Mouse (Mus musculus): Measurements from ENCODE around the gene St3gal3. TPM values are rescaled to one million over a fixed set of nuclear protein-coding genes. Genes with fewer than 3 reads are reported as not detected.

The St3gal3 gene
- polyA plus RNA-seq, 1 experiment from 2014 or later, result 7.3 TPM

GRCm38 (mm10) chr4:118036531-118036930, 98.2 kb downstream of the St3gal3 start:
- Histone ChIP-seq H3K4me2 (ENCODE audit: low read depth, severe bottlenecking) (no peak overlapping the region), H3K36me3 (ENCODE audit: control insufficient read depth, insufficient read depth, low read length) (no peaks in the 10 kb centered on the region), H3K4me3 (ENCODE audit: low read depth, low read length) (no peak overlapping the region), H3K4me1 (ENCODE audit: control insufficient read depth, insufficient read depth, low read length) (peaks cover 22% of the 10 kb centered on the region), H3K9me3 (ENCODE audit: control insufficient read depth, low read length) (no peaks in the 10 kb centered on the region), H3K27me3 (ENCODE audit: control insufficient read depth, insufficient read depth, low read length) (no peaks in the 10 kb centered on the region), H3K9ac (ENCODE audit: low read length) (no peak overlapping the region), H3K27ac (replicated peaks; ENCODE audit: low read depth, low read length) (no peak overlapping the region)
- WGBS, result 85% methylated on average over 4 of the region's 4 CpGs
- DNase-seq (ENCODE audit: low spot score) (no peak), ATAC-seq (ENCODE audit: insufficient number of reproducible peaks, low FRiP score, low TSS enrichment, low read depth) (no peak)

- Histone ChIP-seq H3K4me1 (ENCODE audit: control insufficient read depth, insufficient read depth, low read length) (peaks cover 7% of the 10 kb centered on the region), H3K27me3 (ENCODE audit: control insufficient read depth, insufficient read depth, low read length) (no peaks in the 10 kb centered on the region), H3K4me2 (ENCODE audit: low read depth, severe bottlenecking) (no peak overlapping the region), H3K4me3 (ENCODE audit: low read depth, low read length) (no peak overlapping the region), H3K9ac (ENCODE audit: low read length) (no peak overlapping the region), H3K36me3 (ENCODE audit: control insufficient read depth, insufficient read depth, low read length) (no peaks in the 10 kb centered on the region), H3K9me3 (ENCODE audit: control insufficient read depth, low read length) (no peaks in the 10 kb centered on the region), H3K27ac (replicated peaks; ENCODE audit: low read depth, low read length) (no peak overlapping the region)
- 95% methylated on average over 2 of the region's 2 CpGs for WGBS
- DNase-seq (ENCODE audit: low spot score), result no peak
- ATAC-seq (ENCODE audit: insufficient number of reproducible peaks, low FRiP score, low TSS enrichment, low read depth), result no peak
Observed at GRCm38 (mm10) chr4:118035090-118035489, 99.6 kb downstream of the St3gal3 start.

GRCm38 (mm10) chr4:118033026-118033425, 101.7 kb downstream of the St3gal3 start:
- 76% methylated on average over 5 of the region's 5 CpGs for WGBS
- Histone ChIP-seq H3K27ac (replicated peaks; ENCODE audit: low read depth, low read length) (no peak overlapping the region), H3K9ac (ENCODE audit: low read length) (no peak overlapping the region), H3K27me3 (ENCODE audit: control insufficient read depth, insufficient read depth, low read length) (no peaks in the 10 kb centered on the region), H3K4me1 (ENCODE audit: control insufficient read depth, insufficient read depth, low read length) (peaks cover 2% of the 10 kb centered on the region; the same call in 1 of the 2 replicates), H3K9me3 (ENCODE audit: control insufficient read depth, low read length) (no peaks in the 10 kb centered on the region), H3K4me3 (ENCODE audit: low read depth, low read length) (no peak overlapping the region), H3K4me2 (ENCODE audit: low read depth, severe bottlenecking) (no peak overlapping the region), H3K36me3 (ENCODE audit: control insufficient read depth, insufficient read depth, low read length) (no peaks in the 10 kb centered on the region)
- no peak for DNase-seq (ENCODE audit: low spot score)
- ATAC-seq (ENCODE audit: insufficient number of reproducible peaks, low FRiP score, low TSS enrichment, low read depth), result no peak

- Histone ChIP-seq H3K9ac (ENCODE audit: low read length) (no peak overlapping the region), H3K27ac (replicated peaks; ENCODE audit: low read depth, low read length) (no peak overlapping the region), H3K9me3 (ENCODE audit: control insufficient read depth, low read length) (no peaks in the 10 kb centered on the region), H3K4me3 (ENCODE audit: low read depth, low read length) (no peak overlapping the region), H3K4me2 (ENCODE audit: low read depth, severe bottlenecking) (no peak overlapping the region), H3K36me3 (ENCODE audit: control insufficient read depth, insufficient read depth, low read length) (no peaks in the 10 kb centered on the region), H3K27me3 (ENCODE audit: control insufficient read depth, insufficient read depth, low read length) (no peaks in the 10 kb centered on the region), H3K4me1 (ENCODE audit: control insufficient read depth, insufficient read depth, low read length) (no peaks in the 10 kb centered on the region)
- 88% methylated on average over 7 of the region's 7 CpGs for WGBS
- ATAC-seq (ENCODE audit: insufficient number of reproducible peaks, low FRiP score, low TSS enrichment, low read depth) (no peak), DNase-seq (ENCODE audit: low spot score) (no peak)
Observed at GRCm38 (mm10) chr4:118031776-118032170, 102.9 kb downstream of the St3gal3 start.

GRCm38 (mm10) chr4:118031132-118031775, 103.5 kb downstream of the St3gal3 start:
- Histone ChIP-seq H3K9me3 (ENCODE audit: control insufficient read depth, low read length) (no peaks in the 10 kb centered on the region), H3K4me2 (ENCODE audit: low read depth, severe bottlenecking) (no peak overlapping the region), H3K4me3 (ENCODE audit: low read depth, low read length) (no peak overlapping the region), H3K36me3 (ENCODE audit: control insufficient read depth, insufficient read depth, low read length) (no peaks in the 10 kb centered on the region), H3K9ac (ENCODE audit: low read length) (no peak overlapping the region), H3K27ac (replicated peaks; ENCODE audit: low read depth, low read length) (no peak overlapping the region), H3K4me1 (ENCODE audit: control insufficient read depth, insufficient read depth, low read length) (no peaks in the 10 kb centered on the region), H3K27me3 (ENCODE audit: control insufficient read depth, insufficient read depth, low read length) (no peaks in the 10 kb centered on the region)
- ATAC-seq (ENCODE audit: insufficient number of reproducible peaks, low FRiP score, low TSS enrichment, low read depth) (no peak), DNase-seq (ENCODE audit: low spot score) (no peak)
- WGBS, result 74% methylated on average over 6 of the region's 6 CpGs

GRCm38 (mm10) chr4:118030330-118030729, 104.4 kb downstream of the St3gal3 start:
- ATAC-seq (ENCODE audit: insufficient number of reproducible peaks, low FRiP score, low TSS enrichment, low read depth) (no peak), DNase-seq (ENCODE audit: low spot score) (no peak)
- Histone ChIP-seq H3K4me3 (ENCODE audit: low read depth, low read length) (no peak overlapping the region), H3K27ac (replicated peaks; ENCODE audit: low read depth, low read length) (no peak overlapping the region), H3K4me1 (ENCODE audit: control insufficient read depth, insufficient read depth, low read length) (no peaks in the 10 kb centered on the region), H3K36me3 (ENCODE audit: control insufficient read depth, insufficient read depth, low read length) (no peaks in the 10 kb centered on the region), H3K4me2 (ENCODE audit: low read depth, severe bottlenecking) (no peak overlapping the region), H3K9ac (ENCODE audit: low read length) (no peak overlapping the region), H3K9me3 (ENCODE audit: control insufficient read depth, low read length) (no peaks in the 10 kb centered on the region), H3K27me3 (ENCODE audit: control insufficient read depth, insufficient read depth, low read length) (no peaks in the 10 kb centered on the region)
- 85% methylated on average over 5 of the region's 5 CpGs for WGBS

GRCm38 (mm10) chr4:118029892-118030291, 104.8 kb downstream of the St3gal3 start:
- Histone ChIP-seq H3K4me2 (ENCODE audit: low read depth, severe bottlenecking) (no peak overlapping the region), H3K4me3 (ENCODE audit: low read depth, low read length) (no peak overlapping the region), H3K36me3 (ENCODE audit: control insufficient read depth, insufficient read depth, low read length) (no peaks in the 10 kb centered on the region), H3K4me1 (ENCODE audit: control insufficient read depth, insufficient read depth, low read length) (no peaks in the 10 kb centered on the region), H3K9me3 (ENCODE audit: control insufficient read depth, low read length) (no peaks in the 10 kb centered on the region), H3K27me3 (ENCODE audit: control insufficient read depth, insufficient read depth, low read length) (no peaks in the 10 kb centered on the region), H3K9ac (ENCODE audit: low read length) (no peak overlapping the region), H3K27ac (replicated peaks; ENCODE audit: low read depth, low read length) (no peak overlapping the region)
- WGBS, result 76% methylated on average over 6 of the region's 6 CpGs
- DNase-seq (ENCODE audit: low spot score), result no peak
- ATAC-seq (ENCODE audit: insufficient number of reproducible peaks, low FRiP score, low TSS enrichment, low read depth), result no peak

- no peaks in the 10 kb centered on the region for H3K4me1 ChIP-seq (ENCODE audit: control insufficient read depth, insufficient read depth, low read length)
- no peaks in the 10 kb centered on the region for H3K36me3 ChIP-seq (ENCODE audit: control insufficient read depth, insufficient read depth, low read length)
- 72% methylated on average over 9 of the region's 9 CpGs for WGBS
- ATAC-seq (ENCODE audit: insufficient number of reproducible peaks, low FRiP score, low TSS enrichment, low read depth) (no peak), DNase-seq (ENCODE audit: low spot score) (no peak)
- H3K4me3 ChIP-seq (ENCODE audit: low read depth, low read length), result no peak overlapping the region
- no peaks in the 10 kb centered on the region for H3K9me3 ChIP-seq (ENCODE audit: control insufficient read depth, low read length)
- no peak overlapping the region for H3K9ac ChIP-seq (ENCODE audit: low read length)
- H3K4me2 ChIP-seq (ENCODE audit: low read depth, severe bottlenecking), result no peak overlapping the region
- H3K27ac ChIP-seq (replicated peaks; ENCODE audit: low read depth, low read length), result no peak overlapping the region
- no peaks in the 10 kb centered on the region for H3K27me3 ChIP-seq (ENCODE audit: control insufficient read depth, insufficient read depth, low read length)
Observed at GRCm38 (mm10) chr4:118028994-118029393, 105.7 kb downstream of the St3gal3 start.

- Histone ChIP-seq H3K4me3 (ENCODE audit: low read depth, low read length) (no peak overlapping the region), H3K36me3 (ENCODE audit: control insufficient read depth, insufficient read depth, low read length) (no peaks in the 10 kb centered on the region), H3K4me2 (ENCODE audit: low read depth, severe bottlenecking) (no peak overlapping the region), H3K9me3 (ENCODE audit: control insufficient read depth, low read length) (no peaks in the 10 kb centered on the region), H3K4me1 (ENCODE audit: control insufficient read depth, insufficient read depth, low read length) (no peaks in the 10 kb centered on the region), H3K9ac (ENCODE audit: low read length) (no peak overlapping the region), H3K27me3 (ENCODE audit: control insufficient read depth, insufficient read depth, low read length) (no peaks in the 10 kb centered on the region), H3K27ac (replicated peaks; ENCODE audit: low read depth, low read length) (no peak overlapping the region)
- ATAC-seq (ENCODE audit: insufficient number of reproducible peaks, low FRiP score, low TSS enrichment, low read depth) (no peak), DNase-seq (ENCODE audit: low spot score) (no peak)
- WGBS, result 69% methylated on average over 7 of the region's 7 CpGs
Observed at GRCm38 (mm10) chr4:118025931-118026330, 108.8 kb downstream of the St3gal3 start.
